Comparison of ENCODE assay signal across 8 mouse cellular contexts in the genomic region with DNA sequence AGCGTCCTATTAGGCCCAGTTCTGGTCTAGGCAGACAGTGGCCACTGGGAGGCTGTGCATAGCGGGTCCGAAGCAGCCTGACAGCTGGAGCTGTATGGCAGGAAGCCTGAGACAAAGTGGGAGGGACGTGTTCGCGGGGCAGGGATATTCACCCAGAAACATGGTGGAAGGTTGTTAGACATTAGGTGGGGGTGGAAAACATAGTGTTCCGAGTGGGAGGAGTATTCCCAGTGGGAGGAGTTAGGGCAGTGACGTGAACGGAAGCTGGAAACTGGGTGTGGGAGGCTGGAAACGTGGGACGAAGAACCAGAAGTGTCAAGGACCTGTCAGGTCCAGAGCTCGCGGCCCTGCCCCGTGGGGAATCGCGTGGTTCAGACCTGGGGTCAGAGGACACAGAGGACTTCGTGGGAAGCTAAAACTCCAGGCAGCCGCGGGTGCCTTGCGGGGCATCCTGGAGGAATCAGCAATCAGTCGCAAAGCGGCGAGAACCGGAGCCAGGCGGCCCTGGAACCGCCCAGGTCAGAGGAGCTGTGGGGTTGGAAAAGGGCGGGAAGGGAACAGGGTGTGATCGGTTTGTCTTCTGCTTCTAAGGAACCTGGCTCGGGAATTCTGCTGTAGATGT. TPM values are rescaled to one million over a fixed set of nuclear protein-coding genes. Genes with fewer than 3 reads are reported as not detected.
DNase-seq lines count a peak whose midpoint lies in the region; ATAC-seq and TF ChIP-seq lines count a peak whose summit lies in the region.

Gene Zfp948, plus strand, starts transcription at position 281 of the 622 bp plus-strand sequence.

- WGBS in lung, embryonic 14.5 days = 1% methylated on average over 29 of the region's 29 CpGs
- WGBS in olfactory bulb, adult 2 months = under 1% methylated on average over 29 of the region's 29 CpGs

- H3K4me2 ChIP-seq in lung, embryonic 14.5 days = peak within 1 kb of the TSS; percentile 71

- peak within 1 kb of the TSS; percentile 93 for H3K27ac ChIP-seq in lung, embryonic 14.5 days (ENCODE audit: low read depth)
- peak within 1 kb of the TSS; percentile 84 for H3K27ac ChIP-seq in olfactory bulb, adult 2 months (ENCODE audit: insufficient read depth, low read depth, low read length)

- peak within 1 kb of the TSS; percentile 55 for H3K4me3 ChIP-seq in lung, embryonic 14.5 days (ENCODE audit: low read depth, low read length)
- peak within 1 kb of the TSS; percentile 63 for H3K4me3 ChIP-seq in olfactory bulb, adult 2 months (ENCODE audit: insufficient read depth, low read depth, low read length)

- peak; percentile 52 for TF ChIP-seq POLR2A in olfactory bulb, adult 2 months (IDR thresholded peaks at IDR 0.05; ENCODE audit: insufficient read depth, low read depth, low read length)

- H3K9ac ChIP-seq in lung, embryonic 14.5 days = peak within 1 kb of the TSS; percentile 68

- H3K4me1 ChIP-seq in lung, embryonic 14.5 days (ENCODE audit: insufficient read depth) = no peaks in the 10 kb centered on the region; the same call in 1 of the 2 replicates
- H3K4me1 ChIP-seq in olfactory bulb, adult 2 months (ENCODE audit: control insufficient read depth, insufficient read depth, low read length) = no peaks in the 10 kb centered on the region

- no peaks in the 10 kb centered on the region for H3K9me3 ChIP-seq in lung, embryonic 14.5 days (ENCODE audit: low read depth, low read length)

- peak; percentile 56 for TF ChIP-seq CTCF in lung, embryonic 14.5 days (IDR thresholded peaks at IDR 0.05; ENCODE audit: low read depth)
- peak; percentile 35; the same call in 1 of the 2 replicates for TF ChIP-seq CTCF in olfactory bulb, adult 2 months (IDR thresholded peaks at IDR 0.05; ENCODE audit: insufficient read depth, low read depth, low read length)

- peak; percentile 87 for DNase-seq in Muller cell, postnatal 12 days (ENCODE audit: inconsistent ontology term)
- peak; percentile 84 for DNase-seq in cerebellum, adult 9-10 months
- DNase-seq in forelimb bud, embryonic 11.5 days (ENCODE audit: low read depth, low spot score) = peak; percentile 90
- DNase-seq in heart, postnatal 4 days = peak; percentile 90
- DNase-seq in layer of hippocampus, adult 8-10 months (ENCODE audit: low spot score in 2 of 2) = peak; percentile 73 to 78
- peak; percentile 95 for DNase-seq in lung, embryonic 14.5 days
- peak; percentile 25 to 46 for DNase-seq in thymus, adult 18-20 months

- peak; percentile 98 for ATAC-seq in lung, embryonic 14.5 days (ENCODE audit: insufficient read depth)

- H3K36me3 ChIP-seq in lung, embryonic 14.5 days (ENCODE audit: insufficient read depth) = peaks cover 7% of the 10 kb centered on the region; the same call in 1 of the 2 replicates

- no peaks in the 10 kb centered on the region for H3K27me3 ChIP-seq in lung, embryonic 14.5 days (ENCODE audit: insufficient read depth, low read length)

RNA-seq across cellular contexts. Expression of gene Zfp948, which starts in this region (rescaled TPM):
- total RNA-seq in heart, postnatal 4 days (2021) = 10 to 100 TPM; 11.0 to 12.7 TPM
- total RNA-seq in layer of hippocampus, adult 8-10 months (2022) = 10 to 100 TPM; 10.9 to 15.0 (median 11.3) TPM
- polyA plus RNA-seq in lung, embryonic 14.5 days (2014; fragmentation: Nextera tagmentation; extraction: Ambion mirVana) = 21.3 and 24.9 TPM in 2 replicates
- not detected in 2 replicates for polyA plus RNA-seq in olfactory bulb, adult 2 months (2012; ENCODE audit: insufficient read depth, insufficient read length, low replicate concordance, missing spikeins)

Comparison
In these comparisons a context has a peak if more than half of its experiments do, and no peak if none do; other contexts are left out.
1. Peak in every context shown above with its lines: DNase-seq, ATAC-seq, H3K4me3 ChIP-seq and H3K27ac ChIP-seq.
2. RNA of gene Zfp948 (polyA plus RNA-seq): 21.3 to 24.9 TPM in lung, embryonic 14.5 days; not detected in olfactory bulb, adult 2 months; every median in the first group is over 10 times any median in the second.
3. DNase-seq: peak in every context shown above with its lines; median percentile 95 in lung, embryonic 14.5 days; 90 in forelimb bud, embryonic 11.5 days; 90 in heart, postnatal 4 days; 87 in Muller cell, postnatal 12 days; 84 in cerebellum, adult 9-10 months; 76 in layer of hippocampus, adult 8-10 months; 36 in thymus, adult 18-20 months.